Mouse (Mus musculus) limb, embryonic 13.5 days (tissue): Measurements from ENCODE around the gene Tbc1d9. TPM values are rescaled to one million over a fixed set of nuclear protein-coding genes. Genes with fewer than 3 reads are reported as not detected.

ENCODE experiments used
- ATAC-seq: fragments of 200-750 bp; cut with Nextera tagmentation; 2 replicates; pipeline ENCODE4 v1.8.0; 2017; ENCODE audit warnings: low read depth, moderate number of reproducible peaks, moderate TSS enrichment; ENCODE audit not compliant: low FRiP score
- H3K27ac ChIP-seq: fragments of 300-500 bp; sonication (generic); 2 replicates; pipeline ENCODE4 v1.5.1; 2015; ENCODE audit warnings: inconsistent platforms, mild to moderate bottlenecking, moderate library complexity
- H3K27me3 ChIP-seq: fragments of 300-500 bp; sonication (generic); 2 replicates; pipeline ENCODE4 v1.6.1; 2015; ENCODE audit warnings: mild to moderate bottlenecking, inconsistent platforms
- H3K36me3 ChIP-seq: fragments of 300-500 bp; sonication (generic); 2 replicates; pipeline ENCODE4 v1.6.1; 2015; ENCODE audit warnings: inconsistent platforms, mild to moderate bottlenecking, moderate library complexity
- H3K4me1 ChIP-seq: fragments of 300-500 bp; sonication (generic); 2 replicates; pipeline ENCODE4 v1.6.1; 2015; ENCODE audit warnings: inconsistent platforms
- H3K4me2 ChIP-seq: fragments of 300-500 bp; sonication (generic); replicated peaks from 2 replicates; pipeline ENCODE4 v1.6.1; 2015; ENCODE audit warnings: inconsistent platforms, mild to moderate bottlenecking, moderate library complexity
- H3K4me3 ChIP-seq: fragments of 300-500 bp; sonication (generic); 2 replicates; pipeline ENCODE4 v1.5.1; 2015; ENCODE audit warnings: moderate library complexity, mild to moderate bottlenecking, inconsistent platforms
- H3K9ac ChIP-seq: fragments of 300-500 bp; sonication (generic); 2 replicates; pipeline ENCODE4 v1.6.1; 2015; ENCODE audit warnings: mild to moderate bottlenecking, inconsistent platforms
- H3K9me3 ChIP-seq: fragments of 300-500 bp; sonication (generic); 2 replicates; pipeline ENCODE4 v1.6.1; 2016; ENCODE audit warnings: inconsistent platforms
- WGBS: fragments of 180-500 bp; shearing (Covaris S2); methylation state at CpG from one replicate; pipeline ENCODE4 v1.1.7; 2015; 5-methylcytosine and 5-hydroxymethylcytosine counted together
- polyA plus RNA-seq: library from polyadenylated mRNA; unstranded; fragments of >200 nt; fragmentation: Nextera tagmentation; extraction: Ambion mirVana; gene quantifications from 2 replicates; pipeline ENCODE4 v1.2.1, GENCODE M21; 2015

Gene Tbc1d9
- polyA plus RNA-seq, 1 experiment from 2014 or later, result 1.5 TPM

GRCm38 (mm10) chr8:83181851-83182482 is 16.8 kb downstream of the Tbc1d9 start:
- Histone ChIP-seq H3K4me3 (no peak overlapping the region), H3K4me1 (peaks cover 19% of the 10 kb centered on the region), H3K27ac (no peak overlapping the region), H3K4me2 (no peak overlapping the region), H3K9me3 (no peaks in the 10 kb centered on the region), H3K36me3 (no peaks in the 10 kb centered on the region), H3K27me3 (no peaks in the 10 kb centered on the region), H3K9ac (no peak overlapping the region)
- 69% methylated on average over 6 of the region's 6 CpGs for WGBS
- ATAC-seq, result no peak

- Histone ChIP-seq H3K9ac (no peak overlapping the region), H3K27me3 (no peaks in the 10 kb centered on the region), H3K9me3 (no peaks in the 10 kb centered on the region), H3K4me2 (no peak overlapping the region), H3K36me3 (no peaks in the 10 kb centered on the region), H3K27ac (no peak overlapping the region), H3K4me1 (peaks cover 14% of the 10 kb centered on the region), H3K4me3 (no peak overlapping the region)
- no peak for ATAC-seq
- WGBS, result 72% methylated on average over 5 of the region's 5 CpGs
These were observed 17.6 kb downstream of the Tbc1d9 start for GRCm38 (mm10) chr8:83182784-83183183.

GRCm38 (mm10) chr8:83186376-83186775 is 21.2 kb downstream of the Tbc1d9 start:
- Histone ChIP-seq H3K4me3 (no peak overlapping the region), H3K27me3 (no peaks in the 10 kb centered on the region), H3K27ac (no peak overlapping the region), H3K9ac (no peak overlapping the region), H3K36me3 (no peaks in the 10 kb centered on the region), H3K4me1 (peaks cover 7% of the 10 kb centered on the region; the same call in 1 of the 2 replicates), H3K9me3 (no peaks in the 10 kb centered on the region), H3K4me2 (no peak overlapping the region)
- 34% methylated on average over 6 of the region's 6 CpGs for WGBS
- ATAC-seq, result peak; percentile 73; the same call in 1 of the 2 replicates

GRCm38 (mm10) chr8:83187363-83187962 is 22.3 kb downstream of the Tbc1d9 start:
- Histone ChIP-seq H3K27ac (no peak overlapping the region), H3K4me2 (no peak overlapping the region), H3K27me3 (no peaks in the 10 kb centered on the region), H3K4me1 (peaks cover 7% of the 10 kb centered on the region; the same call in 1 of the 2 replicates), H3K36me3 (no peaks in the 10 kb centered on the region), H3K9me3 (no peaks in the 10 kb centered on the region), H3K9ac (no peak overlapping the region), H3K4me3 (no peak overlapping the region)
- 89% methylated on average over 10 of the region's 10 CpGs for WGBS
- ATAC-seq, result no peak; the same call in 1 of the 2 replicates

- WGBS, result 78% methylated on average over 4 of the region's 4 CpGs
- H3K4me3 ChIP-seq, result no peak overlapping the region
- no peak overlapping the region for H3K9ac ChIP-seq
- H3K4me1 ChIP-seq, result 0 out of 2 replicates have a peak, but pooled peaks cover 4% of the 10 kb centered on the region
- no peak overlapping the region for H3K4me2 ChIP-seq
- ATAC-seq, result no peak
- no peaks in the 10 kb centered on the region for H3K36me3 ChIP-seq
- no peaks in the 10 kb centered on the region for H3K9me3 ChIP-seq
- H3K27ac ChIP-seq, result no peak overlapping the region
- H3K27me3 ChIP-seq, result no peaks in the 10 kb centered on the region
These were observed 24.5 kb downstream of the Tbc1d9 start for GRCm38 (mm10) chr8:83189538-83190095.

GRCm38 (mm10) chr8:83196088-83196487 is 30.9 kb downstream of the Tbc1d9 start:
- Histone ChIP-seq H3K9me3 (no peaks in the 10 kb centered on the region), H3K9ac (no peak overlapping the region), H3K4me3 (no peak overlapping the region), H3K27ac (no peak overlapping the region), H3K27me3 (no peaks in the 10 kb centered on the region), H3K36me3 (no peaks in the 10 kb centered on the region), H3K4me1 (peaks cover 18% of the 10 kb centered on the region; the same call in 1 of the 2 replicates), H3K4me2 (no peak overlapping the region)
- ATAC-seq, result no peak
- WGBS, result 74% methylated on average over 6 of the region's 6 CpGs

GRCm38 (mm10) chr8:83199715-83200114 is 34.6 kb downstream of the Tbc1d9 start:
- WGBS, result 51% methylated on average over 8 of the region's 8 CpGs
- 0 out of 2 replicates have a peak, but pooled peaks have one; percentile 32 for ATAC-seq
- H3K27ac ChIP-seq, result no peak overlapping the region

GRCm38 (mm10) chr8:83200191-83201177 is 35.3 kb downstream of the Tbc1d9 start:
- H3K9me3 ChIP-seq, result no peaks in the 10 kb centered on the region
- peaks cover 18% of the 10 kb centered on the region; the same call in 1 of the 2 replicates for H3K4me1 ChIP-seq
- peak; percentile 13; the same call in 1 of the 2 replicates for ATAC-seq
- no peak overlapping the region for H3K4me3 ChIP-seq
- no peak overlapping the region for H3K9ac ChIP-seq
- no peak overlapping the region for H3K4me2 ChIP-seq
- H3K36me3 ChIP-seq, result no peaks in the 10 kb centered on the region
- no peaks in the 10 kb centered on the region for H3K27me3 ChIP-seq
- 75% methylated on average over 16 of the region's 16 CpGs for WGBS
- peak overlapping the region; percentile 18; the same call in 1 of the 2 replicates for H3K27ac ChIP-seq

More at GRCm38 (mm10) chr8:83199715-83200114, 34.6 kb downstream of the Tbc1d9 start:
- Histone ChIP-seq H3K4me2 (no peak overlapping the region), H3K27me3 (no peaks in the 10 kb centered on the region), H3K9ac (no peak overlapping the region), H3K4me1 (peaks cover 18% of the 10 kb centered on the region; the same call in 1 of the 2 replicates), H3K36me3 (no peaks in the 10 kb centered on the region), H3K9me3 (no peaks in the 10 kb centered on the region), H3K4me3 (no peak overlapping the region)

- Histone ChIP-seq H3K9ac (no peak overlapping the region), H3K4me2 (no peak overlapping the region), H3K27me3 (no peaks in the 10 kb centered on the region), H3K9me3 (no peaks in the 10 kb centered on the region), H3K27ac (no peak overlapping the region), H3K4me1 (peaks cover 13% of the 10 kb centered on the region; the same call in 1 of the 2 replicates), H3K4me3 (no peak overlapping the region), H3K36me3 (no peaks in the 10 kb centered on the region)
- ATAC-seq, result no peak
- 93% methylated on average over 11 of the region's 11 CpGs for WGBS
These were observed 37.8 kb downstream of the Tbc1d9 start for GRCm38 (mm10) chr8:83202946-83203345.

- H3K27ac ChIP-seq, result no peak overlapping the region
- 88% methylated on average over 7 of the region's 7 CpGs for WGBS
- H3K4me2 ChIP-seq, result no peak overlapping the region
- H3K36me3 ChIP-seq, result no peaks in the 10 kb centered on the region; the same call in 1 of the 2 replicates
- H3K4me1 ChIP-seq, result 0 out of 2 replicates have a peak, but pooled peaks cover under 1% of the 10 kb centered on the region
- no peak for ATAC-seq
- H3K9me3 ChIP-seq, result no peaks in the 10 kb centered on the region
- H3K4me3 ChIP-seq, result no peak overlapping the region
- no peak overlapping the region for H3K9ac ChIP-seq
- no peaks in the 10 kb centered on the region for H3K27me3 ChIP-seq
These were observed 40.8 kb downstream of the Tbc1d9 start for GRCm38 (mm10) chr8:83205907-83206306.

- Histone ChIP-seq H3K36me3 (no peaks in the 10 kb centered on the region; the same call in 1 of the 2 replicates), H3K4me1 (no peaks in the 10 kb centered on the region), H3K27me3 (no peaks in the 10 kb centered on the region), H3K9ac (no peak overlapping the region), H3K4me2 (no peak overlapping the region), H3K4me3 (no peak overlapping the region), H3K9me3 (no peaks in the 10 kb centered on the region), H3K27ac (no peak overlapping the region)
- no peak for ATAC-seq
- WGBS, result 61% methylated on average over 4 of the region's 4 CpGs
These were observed 44.4 kb downstream of the Tbc1d9 start for GRCm38 (mm10) chr8:83209581-83209980.
